Mouse (Mus musculus): ENCODE data around the gene Efs. TPM values are rescaled to one million over a fixed set of nuclear protein-coding genes. Genes with fewer than 3 reads are reported as not detected.
"Not testable (repeated sequence)": the region's sequence is repeated elsewhere in the genome, so short reads cannot be mapped to it uniquely, and the experiment has no call there.

Gene Efs
- polyA plus RNA-seq, 1 experiment: 1.7 TPM

GRCm38 (mm10) chr14:54954474-54954873 is 28.5 kb upstream of the Efs start:
- Histone ChIP-seq H3K4me3 (replicated peaks; ENCODE audit: control insufficient read depth, low read depth, low read length) (no peak overlapping the region), H3K27ac (ENCODE audit: control insufficient read depth, insufficient read depth, low read depth, low read length, poor library complexity) (no peak overlapping the region), H3K4me1 (ENCODE audit: control insufficient read depth, insufficient read depth, low read length) (no peaks in the 10 kb centered on the region)
- TF ChIP-seq CTCF (IDR thresholded peaks at IDR 0.05; ENCODE audit: control insufficient read depth, insufficient read depth, low read length) (no peak), POLR2A (IDR thresholded peaks at IDR 0.05; ENCODE audit: borderline replicate concordance, control insufficient read depth, low read depth, low read length) (no peak)
- 68% methylated on average over 3 of the region's 3 CpGs for WGBS

GRCm38 (mm10) chr14:54953664-54954206 is 27.8 kb upstream of the Efs start:
- Histone ChIP-seq H3K27ac (ENCODE audit: control insufficient read depth, insufficient read depth, low read depth, low read length, poor library complexity) (no peak overlapping the region), H3K4me3 (replicated peaks; ENCODE audit: control insufficient read depth, low read depth, low read length) (no peak overlapping the region), H3K4me1 (ENCODE audit: control insufficient read depth, insufficient read depth, low read length) (no peaks in the 10 kb centered on the region)
- TF ChIP-seq POLR2A (IDR thresholded peaks at IDR 0.05; ENCODE audit: borderline replicate concordance, control insufficient read depth, low read depth, low read length) (no peak), CTCF (IDR thresholded peaks at IDR 0.05; ENCODE audit: control insufficient read depth, insufficient read depth, low read length) (no peak)
- 84% methylated on average over 8 of the region's 8 CpGs for WGBS

- TF ChIP-seq POLR2A (IDR thresholded peaks at IDR 0.05; ENCODE audit: borderline replicate concordance, control insufficient read depth, low read depth, low read length) (no peak), CTCF (IDR thresholded peaks at IDR 0.05; ENCODE audit: control insufficient read depth, insufficient read depth, low read length) (no peak)
- Histone ChIP-seq H3K27ac (ENCODE audit: control insufficient read depth, insufficient read depth, low read depth, low read length, poor library complexity) (no peak overlapping the region), H3K4me1 (ENCODE audit: control insufficient read depth, insufficient read depth, low read length) (no peaks in the 10 kb centered on the region), H3K4me3 (replicated peaks; ENCODE audit: control insufficient read depth, low read depth, low read length) (no peak overlapping the region)
- 87% methylated on average over 6 of the region's 6 CpGs for WGBS
These were observed 25.7 kb upstream of the Efs start for GRCm38 (mm10) chr14:54951587-54951986.

- H3K27ac ChIP-seq (ENCODE audit: control insufficient read depth, insufficient read depth, low read depth, low read length, poor library complexity): no peak overlapping the region
- whole genome bisulfite sequencing: 66% methylated on average over 12 of the region's 12 CpGs
- no peak overlapping the region for H3K4me3 ChIP-seq (replicated peaks; ENCODE audit: control insufficient read depth, low read depth, low read length)
- no peak for TF ChIP-seq POLR2A (IDR thresholded peaks at IDR 0.05; ENCODE audit: borderline replicate concordance, control insufficient read depth, low read depth, low read length)
- no peak for TF ChIP-seq CTCF (IDR thresholded peaks at IDR 0.05; ENCODE audit: control insufficient read depth, insufficient read depth, low read length)
- no peaks in the 10 kb centered on the region for H3K4me1 ChIP-seq (ENCODE audit: control insufficient read depth, insufficient read depth, low read length)
These were observed 24.6 kb upstream of the Efs start for GRCm38 (mm10) chr14:54950493-54950892.

- Histone ChIP-seq H3K4me1 (ENCODE audit: control insufficient read depth, insufficient read depth, low read length) (no peaks in the 10 kb centered on the region), H3K4me3 (replicated peaks; ENCODE audit: control insufficient read depth, low read depth, low read length) (no peak overlapping the region), H3K27ac (ENCODE audit: control insufficient read depth, insufficient read depth, low read depth, low read length, poor library complexity) (no peak overlapping the region)
- no peak for TF ChIP-seq CTCF (IDR thresholded peaks at IDR 0.05; ENCODE audit: control insufficient read depth, insufficient read depth, low read length)
- TF ChIP-seq POLR2A (IDR thresholded peaks at IDR 0.05; ENCODE audit: borderline replicate concordance, control insufficient read depth, low read depth, low read length): no peak
- WGBS: 74% methylated on average over 9 of the region's 9 CpGs
These were observed 22.9 kb upstream of the Efs start for GRCm38 (mm10) chr14:54948781-54949180.

- not testable (repeated sequence) for H3K27ac ChIP-seq (ENCODE audit: control insufficient read depth, insufficient read depth, low read depth, low read length, poor library complexity); H3K4me1 ChIP-seq (ENCODE audit: control insufficient read depth, insufficient read depth, low read length); H3K4me3 ChIP-seq (replicated peaks; ENCODE audit: control insufficient read depth, low read depth, low read length)
- 90% methylated on average over 11 of the region's 11 CpGs for WGBS
These were observed 21.1 kb upstream of the Efs start for GRCm38 (mm10) chr14:54947008-54947407.

GRCm38 (mm10) chr14:54945975-54946704 is 20.2 kb upstream of the Efs start:
- H3K4me3 ChIP-seq (replicated peaks; ENCODE audit: control insufficient read depth, low read depth, low read length): no peak overlapping the region
- no peaks in the 10 kb centered on the region for H3K4me1 ChIP-seq (ENCODE audit: control insufficient read depth, insufficient read depth, low read length)
- TF ChIP-seq POLR2A (IDR thresholded peaks at IDR 0.05; ENCODE audit: borderline replicate concordance, control insufficient read depth, low read depth, low read length) (no peak), CTCF (IDR thresholded peaks at IDR 0.05; ENCODE audit: control insufficient read depth, insufficient read depth, low read length) (no peak)
- H3K27ac ChIP-seq (ENCODE audit: control insufficient read depth, insufficient read depth, low read depth, low read length, poor library complexity): no peak overlapping the region
- WGBS: 81% methylated on average over 19 of the region's 19 CpGs

- TF ChIP-seq POLR2A (IDR thresholded peaks at IDR 0.05; ENCODE audit: borderline replicate concordance, control insufficient read depth, low read depth, low read length): no peak
- TF ChIP-seq CTCF (IDR thresholded peaks at IDR 0.05; ENCODE audit: control insufficient read depth, insufficient read depth, low read length): no peak
- Histone ChIP-seq H3K4me1 (ENCODE audit: control insufficient read depth, insufficient read depth, low read length) (no peaks in the 10 kb centered on the region), H3K4me3 (replicated peaks; ENCODE audit: control insufficient read depth, low read depth, low read length) (no peak overlapping the region), H3K27ac (ENCODE audit: control insufficient read depth, insufficient read depth, low read depth, low read length, poor library complexity) (no peak overlapping the region)
- WGBS: 46% methylated on average over 2 of the region's 2 CpGs
These were observed 19.0 kb upstream of the Efs start for GRCm38 (mm10) chr14:54944939-54945338.

- TF ChIP-seq CTCF (IDR thresholded peaks at IDR 0.05; ENCODE audit: control insufficient read depth, insufficient read depth, low read length) (no peak), POLR2A (IDR thresholded peaks at IDR 0.05; ENCODE audit: borderline replicate concordance, control insufficient read depth, low read depth, low read length) (no peak)
- 88% methylated on average over 7 of the region's 7 CpGs for WGBS
- H3K4me1 ChIP-seq (ENCODE audit: control insufficient read depth, insufficient read depth, low read length): no peaks in the 10 kb centered on the region
- no peak overlapping the region for H3K27ac ChIP-seq (ENCODE audit: control insufficient read depth, insufficient read depth, low read depth, low read length, poor library complexity)
- H3K4me3 ChIP-seq (replicated peaks; ENCODE audit: control insufficient read depth, low read depth, low read length): no peak overlapping the region
These were observed 18.0 kb upstream of the Efs start for GRCm38 (mm10) chr14:54943971-54944370.
